Mouse (Mus musculus): ENCODE measurements around the gene Gm4836. TPM values are rescaled to one million over a fixed set of nuclear protein-coding genes. Genes with fewer than 3 reads are reported as not detected.

Gene Gm4836
- not detected for polyA plus RNA-seq (2014; fragmentation: Illumina TruSeq; extraction: RNeasy Lipid Tissue Mini Kit (QIAGEN cat#74804); ENCODE audit: low read depth, low replicate concordance)

GRCm38 (mm10) chrX:28293532-28293931, at the start of gene Gm4836:
Gm4836 (minus strand) TSS chrX:28293632.

